Comparison of ENCODE assay signal across 31 mouse cellular contexts in the genomic region with DNA sequence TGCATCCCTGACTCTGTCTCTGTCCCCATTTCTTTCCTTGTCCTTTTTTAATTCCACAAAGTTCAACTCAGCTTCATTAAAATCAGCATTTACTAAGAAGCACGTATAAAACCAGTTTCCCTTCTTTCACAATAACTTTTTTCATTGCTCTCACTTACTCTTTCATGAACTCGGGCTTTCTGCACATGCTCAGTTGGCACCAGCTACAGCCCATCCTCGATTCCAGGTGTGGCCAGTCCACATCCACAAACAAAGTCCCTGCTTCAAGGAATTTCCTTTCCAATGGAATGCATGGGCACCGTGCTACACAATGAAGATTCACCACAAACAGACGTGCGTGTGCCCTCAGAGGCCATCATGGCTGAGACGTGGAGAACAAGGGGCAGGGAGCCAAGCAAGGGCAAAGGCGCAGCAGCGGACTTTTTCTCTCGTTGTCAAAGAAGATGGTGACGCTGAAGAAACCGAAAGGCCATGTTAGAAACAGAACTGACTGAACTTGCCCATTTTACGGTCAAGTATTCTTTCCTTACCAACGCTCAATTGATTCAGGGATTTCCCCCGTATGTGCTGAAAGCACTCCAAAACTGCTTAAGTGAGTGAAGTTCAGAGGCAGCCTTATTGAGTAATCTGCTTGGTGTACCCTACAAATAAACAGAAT.
DNase-seq lines count a peak whose midpoint lies in the region; ATAC-seq and TF ChIP-seq lines count a peak whose summit lies in the region.
"Had no signal": no experiment of that assay in that cellular context is flagged by ENCODE, and none has a peak within 500 bp of the region (broad histone marks: within the 10 kb centered on the region; RNA-seq: fewer than 3 reads in every experiment).

No protein-coding gene starts in this region.

- no peaks in the 10 kb centered on the region for H3K9me3 ChIP-seq in midbrain, embryonic 11.5 days (ENCODE audit: control insufficient read depth, low read length)
- no peaks in the 10 kb centered on the region for H3K9me3 ChIP-seq in midbrain, embryonic 15.5 days
- no peaks in the 10 kb centered on the region for H3K9me3 ChIP-seq in CH12.LX (replicated peaks; ENCODE audit: low read length)
- no peaks in the 10 kb centered on the region for H3K9me3 ChIP-seq in lung, embryonic 14.5 days (ENCODE audit: low read depth, low read length)
- H3K9me3 ChIP-seq in limb, embryonic 10.5 days (replicated peaks) = no peaks in the 10 kb centered on the region
- no peaks in the 10 kb centered on the region for H3K9me3 ChIP-seq in forebrain, embryonic 13.5 days (replicated peaks)
- H3K9me3 ChIP-seq: heart, embryonic 10.5 days; heart, embryonic 15.5 days; hindbrain, embryonic 12.5 days; kidney, embryonic 15.5 days; limb, embryonic 15.5 days; liver, embryonic 15.5 days; megakaryocyte, embryonic 14.5 days; midbrain, embryonic 13.5 days; neural tube, embryonic 15.5 days; stomach, embryonic 15.5 days had no signal

- no peak for TF ChIP-seq CTCF in CH12.LX (conservative IDR thresholded peaks at IDR 0.05 in 1 of 2, IDR thresholded peaks at IDR 0.05 in 1 of 2; ENCODE audit: low read depth in 2 of 2, low read length in 2 of 2)
- no peak for TF ChIP-seq CTCF in lung, embryonic 14.5 days (IDR thresholded peaks at IDR 0.05; ENCODE audit: low read depth)

- peak; percentile 80 for TF ChIP-seq EP300 in CH12.LX (IDR thresholded peaks at IDR 0.05; ENCODE audit: low read length)

- H3K4me1 ChIP-seq in midbrain, embryonic 11.5 days (ENCODE audit: control insufficient read depth, insufficient read depth, low read length) = no peaks in the 10 kb centered on the region
- H3K4me1 ChIP-seq in midbrain, embryonic 15.5 days = no peaks in the 10 kb centered on the region
- peaks cover 16 to 55% of the 10 kb centered on the region in 2 experiments for H3K4me1 ChIP-seq in CH12.LX (ENCODE audit: control insufficient read depth in 1 of 2, insufficient read depth in 2 of 2)
- no peaks in the 10 kb centered on the region for H3K4me1 ChIP-seq in lung, embryonic 14.5 days (ENCODE audit: insufficient read depth)
- H3K4me1 ChIP-seq in limb, embryonic 10.5 days = 0 out of 2 replicates have a peak, but pooled peaks cover 6% of the 10 kb centered on the region
- no peaks in the 10 kb centered on the region for H3K4me1 ChIP-seq in forebrain, embryonic 13.5 days
- H3K4me1 ChIP-seq: heart, embryonic 10.5 days; heart, embryonic 15.5 days; hindbrain, embryonic 12.5 days; limb, embryonic 15.5 days; liver, embryonic 15.5 days; midbrain, embryonic 13.5 days; neural tube, embryonic 15.5 days had no signal

- no peak overlapping the region for H3K4me3 ChIP-seq in midbrain, embryonic 11.5 days (ENCODE audit: low read depth, low read length)
- H3K4me3 ChIP-seq in midbrain, embryonic 15.5 days = no peak overlapping the region
- peak overlapping the region; percentile 1 to 65 (median 40) for H3K4me3 ChIP-seq in CH12.LX (replicated peaks in 1 of 3; ENCODE audit: low read depth in 2 of 3, low read length in 2 of 3, poor library complexity in 1 of 3)
- H3K4me3 ChIP-seq in lung, embryonic 14.5 days (ENCODE audit: low read depth, low read length) = no peak overlapping the region
- no peak overlapping the region for H3K4me3 ChIP-seq in limb, embryonic 10.5 days
- no peak overlapping the region for H3K4me3 ChIP-seq in forebrain, embryonic 13.5 days
- H3K4me3 ChIP-seq: erythroblast, embryonic 14.5 days; heart, embryonic 10.5 days; heart, embryonic 15.5 days; hindbrain, embryonic 12.5 days; kidney, embryonic 15.5 days; limb, embryonic 15.5 days; liver, embryonic 15.5 days; megakaryocyte, embryonic 14.5 days; midbrain, embryonic 13.5 days; neural tube, embryonic 15.5 days; stomach, embryonic 15.5 days had no signal

- dilution Hi-C loops in CH12.LX (cut with MboI; ENCODE audit: extremely low pct_ligation_motif_present, extremely low pct_unique_long_range_greater_than_20kb, low sequenced_read_pairs) = no loop called here

- no peak overlapping the region for H3K9ac ChIP-seq in midbrain, embryonic 11.5 days (ENCODE audit: low read length)
- no peak overlapping the region for H3K9ac ChIP-seq in midbrain, embryonic 15.5 days
- peak overlapping the region; percentile 61 for H3K9ac ChIP-seq in CH12.LX (ENCODE audit: insufficient read depth, low read depth)
- H3K9ac ChIP-seq in lung, embryonic 14.5 days = no peak overlapping the region
- no peak overlapping the region for H3K9ac ChIP-seq in forebrain, embryonic 13.5 days
- H3K9ac ChIP-seq: heart, embryonic 15.5 days; hindbrain, embryonic 12.5 days; kidney, embryonic 15.5 days; limb, embryonic 15.5 days; liver, embryonic 15.5 days; midbrain, embryonic 13.5 days; neural tube, embryonic 15.5 days; stomach, embryonic 15.5 days had no signal

- in situ Hi-C loops in CH12.LX (cut with MboI; ENCODE audit: low pct_ligation_motif_present, low pct_unique_long_range_greater_than_20kb, low sequenced_read_pairs) = no loop called here

- TF ChIP-seq POLR2A in CH12.LX (IDR thresholded peaks at IDR 0.05; ENCODE audit: low read depth, low read length) = peak; percentile 70

- peak; percentile 17 for TF ChIP-seq RAD21 in CH12.LX (IDR thresholded peaks at IDR 0.05; ENCODE audit: low read depth, low read length)

- H3K36me3 ChIP-seq in midbrain, embryonic 11.5 days (ENCODE audit: control insufficient read depth, insufficient read depth, low read length) = no peaks in the 10 kb centered on the region
- no peaks in the 10 kb centered on the region for H3K36me3 ChIP-seq in midbrain, embryonic 15.5 days (replicated peaks)
- no peaks in the 10 kb centered on the region for H3K36me3 ChIP-seq in CH12.LX (replicated peaks in 1 of 2; ENCODE audit: control insufficient read depth in 1 of 2, insufficient read depth in 1 of 2, low read length in 1 of 2)
- no peaks in the 10 kb centered on the region for H3K36me3 ChIP-seq in lung, embryonic 14.5 days (ENCODE audit: insufficient read depth)
- H3K36me3 ChIP-seq in limb, embryonic 10.5 days = no peaks in the 10 kb centered on the region
- no peaks in the 10 kb centered on the region for H3K36me3 ChIP-seq in forebrain, embryonic 13.5 days (ENCODE audit: poor library complexity, severe bottlenecking)
- H3K36me3 ChIP-seq: heart, embryonic 10.5 days; heart, embryonic 15.5 days; hindbrain, embryonic 12.5 days; kidney, embryonic 15.5 days; limb, embryonic 15.5 days; liver, embryonic 15.5 days; midbrain, embryonic 13.5 days; neural tube, embryonic 15.5 days; stomach, embryonic 15.5 days had no signal

- DNase-seq in midbrain, embryonic 11.5 days (ENCODE audit: low spot score, missing footprints) = peak; percentile 56
- DNase-seq in CH12.LX (ENCODE audit: extremely low read depth) = peak; percentile 80
- peak; percentile 4 for DNase-seq in lung, embryonic 14.5 days
- DNase-seq in limb, embryonic 10.5 days (ENCODE audit: low spot score) = no peak
- DNase-seq in layer of hippocampus, adult 9-10 months (ENCODE audit: low spot score) = no peak
- DNase-seq: adrenal gland, postnatal 25 days; cerebellum, adult 2 months; cerebellum, postnatal 14 days; gastrocnemius, postnatal 25 days; heart, adult 11 months; kidney, adult 18-20 months; kidney, postnatal 25 days; left cerebral cortex, postnatal 4 days; right cerebral cortex, postnatal 4 days had no signal

- H3K4me2 ChIP-seq in midbrain, embryonic 11.5 days = no peak overlapping the region
- H3K4me2 ChIP-seq in midbrain, embryonic 15.5 days = no peak overlapping the region
- peak overlapping the region; percentile 44 for H3K4me2 ChIP-seq in CH12.LX (ENCODE audit: insufficient read depth, low read depth, poor library complexity, severe bottlenecking)
- H3K4me2 ChIP-seq in lung, embryonic 14.5 days = no peak overlapping the region
- H3K4me2 ChIP-seq in forebrain, embryonic 13.5 days = no peak overlapping the region
- H3K4me2 ChIP-seq: heart, embryonic 15.5 days; hindbrain, embryonic 12.5 days; kidney, embryonic 15.5 days; limb, embryonic 15.5 days; liver, embryonic 15.5 days; midbrain, embryonic 13.5 days; neural tube, embryonic 15.5 days; stomach, embryonic 15.5 days had no signal

- H3K27ac ChIP-seq in midbrain, embryonic 11.5 days (ENCODE audit: low read depth, low read length) = no peak overlapping the region
- no peak overlapping the region for H3K27ac ChIP-seq in midbrain, embryonic 15.5 days
- peak overlapping the region; percentile 98 for H3K27ac ChIP-seq in CH12.LX (ENCODE audit: insufficient read depth, low read depth)
- no peak overlapping the region for H3K27ac ChIP-seq in lung, embryonic 14.5 days (ENCODE audit: low read depth)
- no peak overlapping the region for H3K27ac ChIP-seq in limb, embryonic 10.5 days
- H3K27ac ChIP-seq in forebrain, embryonic 13.5 days = no peak overlapping the region
- H3K27ac ChIP-seq: heart, embryonic 10.5 days; heart, embryonic 15.5 days; hindbrain, embryonic 12.5 days; hindbrain, postnatal 0 days; kidney, embryonic 15.5 days; limb, embryonic 15.5 days; liver, embryonic 15.5 days; midbrain, embryonic 13.5 days; neural tube, embryonic 15.5 days; stomach, embryonic 15.5 days had no signal

- no peak for ATAC-seq in midbrain, embryonic 11.5 days (ENCODE audit: low FRiP score)
- no peak for ATAC-seq in midbrain, embryonic 15.5 days (replicated peaks)
- ATAC-seq in lung, embryonic 14.5 days (ENCODE audit: insufficient read depth) = no peak
- peak; percentile 25 for ATAC-seq in monocyte, adult 5-6 weeks (replicated peaks; ENCODE audit: insufficient number of reproducible peaks, low FRiP score, low TSS enrichment, poor library complexity, severe bottlenecking)
- no peak for ATAC-seq in forebrain, embryonic 13.5 days
- ATAC-seq: forebrain, embryonic 14.5 days; hindbrain, postnatal 0 days; midbrain, embryonic 13.5 days; Patski had no signal

- peaks cover 3% of the 10 kb centered on the region; the same call in 1 of the 2 replicates for H3K79me2 ChIP-seq in CH12.LX (replicated peaks; ENCODE audit: control insufficient read depth, extremely low read depth, insufficient read depth, poor library complexity, severe bottlenecking)

- no peaks in the 10 kb centered on the region for H3K27me3 ChIP-seq in midbrain, embryonic 11.5 days (ENCODE audit: control insufficient read depth, insufficient read depth, low read length)
- H3K27me3 ChIP-seq in midbrain, embryonic 15.5 days (replicated peaks) = no peaks in the 10 kb centered on the region
- no peaks in the 10 kb centered on the region for H3K27me3 ChIP-seq in CH12.LX (replicated peaks)
- H3K27me3 ChIP-seq in lung, embryonic 14.5 days (ENCODE audit: insufficient read depth, low read length) = no peaks in the 10 kb centered on the region
- H3K27me3 ChIP-seq in limb, embryonic 10.5 days (ENCODE audit: low read depth, poor library complexity, severe bottlenecking) = no peaks in the 10 kb centered on the region
- H3K27me3 ChIP-seq in forebrain, embryonic 13.5 days = no peaks in the 10 kb centered on the region
- H3K27me3 ChIP-seq: heart, embryonic 15.5 days; hindbrain, embryonic 12.5 days; kidney, embryonic 15.5 days; limb, embryonic 15.5 days; liver, embryonic 15.5 days; midbrain, embryonic 13.5 days; neural tube, embryonic 15.5 days; Patski; stomach, embryonic 15.5 days had no signal

- 91% methylated on average over 15 of the region's 15 CpGs for WGBS in midbrain, embryonic 11.5 days
- WGBS in midbrain, embryonic 15.5 days = 90% methylated on average over 15 of the region's 15 CpGs
- WGBS in lung, embryonic 14.5 days = 85% methylated on average over 15 of the region's 15 CpGs
- 94% methylated on average over 15 of the region's 15 CpGs for WGBS in limb, embryonic 10.5 days
- WGBS in forebrain, embryonic 13.5 days = 90% methylated on average over 15 of the region's 15 CpGs

TF ChIP-seq in CH12.LX, 34 proteins besides CTCF, POLR2A, EP300 and RAD21 (continues in another document):
- no peak for TF ChIP-seq ZC3H11A (IDR thresholded peaks at IDR 0.05; ENCODE audit: low read depth, low read length)

Comparison
In these comparisons a context has a peak if more than half of its experiments do, and no peak if none do; other contexts are left out.
1. DNase-seq: peak in midbrain, embryonic 11.5 days (single experiment), CH12.LX (single experiment) and lung, embryonic 14.5 days (single experiment); none in limb, embryonic 10.5 days (single experiment) and layer of hippocampus, adult 9-10 months (single experiment).
2. H3K4me3 ChIP-seq: peak in CH12.LX (3 of 3); none in midbrain, embryonic 11.5 days (single experiment), midbrain, embryonic 15.5 days (single experiment), lung, embryonic 14.5 days (single experiment), limb, embryonic 10.5 days (single experiment) and forebrain, embryonic 13.5 days (single experiment).